Mouse (Mus musculus): ENCODE data around the gene Nmur1. TPM values are rescaled to one million over a fixed set of nuclear protein-coding genes. Genes with fewer than 3 reads are reported as not detected.

Nmur1 gene
- polyA plus RNA-seq, 1 experiment = 11.7 TPM

DNA sequence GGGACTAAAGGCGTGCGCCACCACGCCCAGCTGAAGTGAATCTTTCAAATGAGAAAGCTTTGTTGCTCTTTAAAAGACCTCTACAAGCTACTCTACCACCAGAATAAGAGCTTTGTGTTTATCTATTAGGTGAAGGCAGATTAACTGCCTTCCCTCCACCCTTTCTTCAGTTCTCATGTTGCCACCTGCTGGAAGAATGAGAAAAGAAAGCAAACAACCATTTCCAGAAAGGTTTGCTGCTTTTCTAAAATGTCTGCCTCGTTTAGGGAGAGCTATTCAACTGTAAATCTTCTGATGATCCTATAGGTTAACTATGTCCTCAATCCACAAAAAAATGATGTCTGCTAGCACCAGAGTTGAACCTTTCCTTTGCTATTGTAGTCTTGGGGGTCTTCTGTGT lies 77.2 kb downstream of the Nmur1 start:
- H3K27me3 ChIP-seq (ENCODE audit: control insufficient read depth, insufficient read depth, low read length) = no peaks in the 10 kb centered on the region
- no peak for TF ChIP-seq CTCF (IDR thresholded peaks at IDR 0.05; ENCODE audit: control insufficient read depth, insufficient read depth, insufficient replicate concordance, low read depth, low read length)
- no peak for TF ChIP-seq POLR2A (IDR thresholded peaks at IDR 0.05; ENCODE audit: control insufficient read depth, low read depth, low read length)
- H3K4me3 ChIP-seq (ENCODE audit: control insufficient read depth, low read depth, low read length) = no peak overlapping the region
- H3K36me3 ChIP-seq (ENCODE audit: control insufficient read depth, insufficient read depth, low read length) = peaks cover 1% of the 10 kb centered on the region; the same call in 1 of the 2 replicates
- H3K27ac ChIP-seq (ENCODE audit: control insufficient read depth, insufficient read depth, low read depth, low read length) = no peak overlapping the region
- H3K4me1 ChIP-seq (ENCODE audit: control insufficient read depth, insufficient read depth, low read length) = no peaks in the 10 kb centered on the region

- TF ChIP-seq POLR2A (IDR thresholded peaks at IDR 0.05; ENCODE audit: control insufficient read depth, low read depth, low read length) (no peak), CTCF (IDR thresholded peaks at IDR 0.05; ENCODE audit: control insufficient read depth, insufficient read depth, insufficient replicate concordance, low read depth, low read length) (no peak)
- Histone ChIP-seq H3K4me1 (ENCODE audit: control insufficient read depth, insufficient read depth, low read length) (no peaks in the 10 kb centered on the region), H3K27ac (ENCODE audit: control insufficient read depth, insufficient read depth, low read depth, low read length) (no peak overlapping the region), H3K4me3 (ENCODE audit: control insufficient read depth, low read depth, low read length) (no peak overlapping the region), H3K27me3 (ENCODE audit: control insufficient read depth, insufficient read depth, low read length) (no peaks in the 10 kb centered on the region), H3K36me3 (ENCODE audit: control insufficient read depth, insufficient read depth, low read length) (peaks cover 1% of the 10 kb centered on the region; the same call in 1 of the 2 replicates)
Measured at GRCm38 (mm10) chr1:86348083-86348482, 77.9 kb downstream of the Nmur1 start.

DNA sequence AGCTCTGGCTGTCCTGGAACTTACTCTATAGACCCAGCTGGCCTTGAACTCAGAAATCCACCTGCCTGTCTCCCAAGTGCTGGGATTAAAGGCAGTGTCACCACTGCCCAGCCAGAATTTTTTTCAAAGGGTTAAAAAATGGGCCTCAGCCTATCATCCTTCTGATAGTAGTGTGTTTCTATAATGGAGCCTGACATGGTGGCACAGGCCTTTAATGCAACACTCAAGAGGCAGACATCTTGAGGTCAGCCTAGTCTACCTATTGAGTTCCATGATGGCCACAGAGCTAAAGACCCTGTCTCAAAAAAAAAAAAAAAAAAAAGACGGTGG lies 78.3 kb downstream of the Nmur1 start:
- no peak for TF ChIP-seq POLR2A (IDR thresholded peaks at IDR 0.05; ENCODE audit: control insufficient read depth, low read depth, low read length)
- no peak for TF ChIP-seq CTCF (IDR thresholded peaks at IDR 0.05; ENCODE audit: control insufficient read depth, insufficient read depth, insufficient replicate concordance, low read depth, low read length)
- Histone ChIP-seq H3K27me3 (ENCODE audit: control insufficient read depth, insufficient read depth, low read length) (no peaks in the 10 kb centered on the region), H3K36me3 (ENCODE audit: control insufficient read depth, insufficient read depth, low read length) (peaks cover 1% of the 10 kb centered on the region; the same call in 1 of the 2 replicates), H3K4me1 (ENCODE audit: control insufficient read depth, insufficient read depth, low read length) (no peaks in the 10 kb centered on the region), H3K4me3 (ENCODE audit: control insufficient read depth, low read depth, low read length) (no peak overlapping the region), H3K27ac (ENCODE audit: control insufficient read depth, insufficient read depth, low read depth, low read length) (no peak overlapping the region)

GRCm38 (mm10) chr1:86346851-86347715 lies 78.9 kb downstream of the Nmur1 start:
- Histone ChIP-seq H3K27me3 (ENCODE audit: control insufficient read depth, insufficient read depth, low read length) (no peaks in the 10 kb centered on the region), H3K27ac (ENCODE audit: control insufficient read depth, insufficient read depth, low read depth, low read length) (no peak overlapping the region), H3K4me1 (ENCODE audit: control insufficient read depth, insufficient read depth, low read length) (no peaks in the 10 kb centered on the region), H3K4me3 (ENCODE audit: control insufficient read depth, low read depth, low read length) (no peak overlapping the region), H3K36me3 (ENCODE audit: control insufficient read depth, insufficient read depth, low read length) (peaks cover 1% of the 10 kb centered on the region; the same call in 1 of the 2 replicates)
- TF ChIP-seq CTCF (IDR thresholded peaks at IDR 0.05; ENCODE audit: control insufficient read depth, insufficient read depth, insufficient replicate concordance, low read depth, low read length) (no peak), POLR2A (IDR thresholded peaks at IDR 0.05; ENCODE audit: control insufficient read depth, low read depth, low read length) (no peak)

DNA sequence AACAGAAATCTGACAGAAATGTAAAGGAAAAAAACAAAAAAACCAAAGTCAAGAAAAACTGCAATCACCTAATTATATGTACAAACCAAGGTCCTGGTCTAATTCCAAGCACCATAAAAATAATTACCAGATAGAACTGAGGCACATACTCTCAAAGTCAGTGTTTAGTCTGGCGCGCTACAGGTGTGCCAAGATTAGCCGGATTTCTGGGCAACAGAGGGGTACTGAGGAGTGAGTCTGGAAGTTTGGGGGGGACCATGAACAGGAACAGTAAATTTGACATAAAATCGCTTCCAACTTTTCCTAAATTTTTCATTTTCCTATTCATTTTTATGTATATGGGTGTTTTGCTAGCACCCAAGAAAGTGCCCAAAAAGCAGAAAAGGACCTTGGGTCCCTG lies 80.1 kb downstream of the Nmur1 start:
- H3K36me3 ChIP-seq (ENCODE audit: control insufficient read depth, insufficient read depth, low read length) = 0 out of 2 replicates have a peak, but pooled peaks cover 1% of the 10 kb centered on the region
- TF ChIP-seq POLR2A (IDR thresholded peaks at IDR 0.05; ENCODE audit: control insufficient read depth, low read depth, low read length) (no peak), CTCF (IDR thresholded peaks at IDR 0.05; ENCODE audit: control insufficient read depth, insufficient read depth, insufficient replicate concordance, low read depth, low read length) (no peak)
- H3K27ac ChIP-seq (ENCODE audit: control insufficient read depth, insufficient read depth, low read depth, low read length) = no peak overlapping the region

GRCm38 (mm10) chr1:86345069-86345468 lies 81.0 kb downstream of the Nmur1 start:
- 0 out of 2 replicates have a peak, but pooled peaks cover 1% of the 10 kb centered on the region for H3K36me3 ChIP-seq (ENCODE audit: control insufficient read depth, insufficient read depth, low read length)
- TF ChIP-seq CTCF (IDR thresholded peaks at IDR 0.05; ENCODE audit: control insufficient read depth, insufficient read depth, insufficient replicate concordance, low read depth, low read length) = no peak
- no peak for TF ChIP-seq POLR2A (IDR thresholded peaks at IDR 0.05; ENCODE audit: control insufficient read depth, low read depth, low read length)
- no peaks in the 10 kb centered on the region for H3K27me3 ChIP-seq (ENCODE audit: control insufficient read depth, insufficient read depth, low read length)
- no peak overlapping the region for H3K4me3 ChIP-seq (ENCODE audit: control insufficient read depth, low read depth, low read length)
- H3K4me1 ChIP-seq (ENCODE audit: control insufficient read depth, insufficient read depth, low read length) = no peaks in the 10 kb centered on the region
- no peak overlapping the region for H3K27ac ChIP-seq (ENCODE audit: control insufficient read depth, insufficient read depth, low read depth, low read length)

More for the DNA sequence above, 80.1 kb downstream of the Nmur1 start:
- no peak overlapping the region for H3K4me3 ChIP-seq (ENCODE audit: control insufficient read depth, low read depth, low read length)
- H3K4me1 ChIP-seq (ENCODE audit: control insufficient read depth, insufficient read depth, low read length) = no peaks in the 10 kb centered on the region
- no peaks in the 10 kb centered on the region for H3K27me3 ChIP-seq (ENCODE audit: control insufficient read depth, insufficient read depth, low read length)

GRCm38 (mm10) chr1:86343969-86344861 lies 81.8 kb downstream of the Nmur1 start:
- Histone ChIP-seq H3K27me3 (ENCODE audit: control insufficient read depth, insufficient read depth, low read length) (no peaks in the 10 kb centered on the region), H3K4me3 (ENCODE audit: control insufficient read depth, low read depth, low read length) (no peak overlapping the region), H3K36me3 (ENCODE audit: control insufficient read depth, insufficient read depth, low read length) (no peaks in the 10 kb centered on the region), H3K27ac (ENCODE audit: control insufficient read depth, insufficient read depth, low read depth, low read length) (no peak overlapping the region), H3K4me1 (ENCODE audit: control insufficient read depth, insufficient read depth, low read length) (no peaks in the 10 kb centered on the region)
- TF ChIP-seq CTCF (IDR thresholded peaks at IDR 0.05; ENCODE audit: control insufficient read depth, insufficient read depth, insufficient replicate concordance, low read depth, low read length) = no peak
- no peak for TF ChIP-seq POLR2A (IDR thresholded peaks at IDR 0.05; ENCODE audit: control insufficient read depth, low read depth, low read length)

Measured in testis, adult 2 months (tissue).